Comparison of ENCODE assay signal across 17 mouse cellular contexts in the genomic region with DNA sequence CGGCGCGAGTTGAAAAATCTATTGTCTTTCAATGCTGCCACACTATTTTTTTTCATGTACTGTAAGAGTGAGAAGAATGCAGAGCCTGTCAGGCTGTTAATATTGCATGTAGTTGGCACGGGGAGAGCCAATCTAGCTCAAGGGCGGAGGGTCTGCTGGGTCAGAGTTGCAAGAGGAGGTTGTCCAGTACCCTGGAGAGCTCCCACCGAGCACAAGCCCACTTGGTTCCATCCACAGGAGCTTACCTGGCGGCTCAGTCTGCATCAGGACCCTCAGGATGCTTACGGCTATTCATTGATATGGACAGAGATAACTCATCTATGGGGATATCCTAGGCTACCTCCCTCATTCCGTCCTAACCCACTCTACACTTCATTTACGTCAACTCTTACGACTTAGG. TPM values are rescaled to one million over a fixed set of nuclear protein-coding genes. Genes with fewer than 3 reads are reported as not detected.
DNase-seq lines count a peak whose midpoint lies in the region; ATAC-seq and TF ChIP-seq lines count a peak whose summit lies in the region.
"Had no signal": no experiment of that assay in that cellular context is flagged by ENCODE, and none has a peak within 500 bp of the region (broad histone marks: within the 10 kb centered on the region; RNA-seq: fewer than 3 reads in every experiment).

No protein-coding gene starts in this region.

- H3K4me2 ChIP-seq in forebrain, embryonic 11.5 days (ENCODE audit: low read depth, low read length, severe bottlenecking) = no peak overlapping the region
- H3K4me2 ChIP-seq in forebrain, embryonic 15.5 days (replicated peaks) = no peak overlapping the region
- no peak overlapping the region for H3K4me2 ChIP-seq in lung, embryonic 14.5 days
- H3K4me2 ChIP-seq in embryonic facial prominence, embryonic 14.5 days (ENCODE audit: low read depth, low read length) = no peak overlapping the region
- H3K4me2 ChIP-seq: embryonic facial prominence, embryonic 13.5 days; hindbrain, embryonic 14.5 days; limb, embryonic 12.5 days; stomach, embryonic 15.5 days had no signal

- H3K27me3 ChIP-seq in forebrain, embryonic 11.5 days (ENCODE audit: control insufficient read depth, insufficient read depth, low read length) = no peaks in the 10 kb centered on the region
- no peaks in the 10 kb centered on the region for H3K27me3 ChIP-seq in forebrain, embryonic 15.5 days
- no peaks in the 10 kb centered on the region for H3K27me3 ChIP-seq in lung, embryonic 14.5 days (ENCODE audit: insufficient read depth, low read length)
- no peaks in the 10 kb centered on the region for H3K27me3 ChIP-seq in embryonic facial prominence, embryonic 14.5 days (replicated peaks; ENCODE audit: control insufficient read depth, insufficient read depth, low read length)
- H3K27me3 ChIP-seq: embryonic facial prominence, embryonic 13.5 days; stomach, embryonic 15.5 days had no signal

- peaks cover 1% of the 10 kb centered on the region; the same call in 1 of the 2 replicates for H3K4me1 ChIP-seq in forebrain, embryonic 11.5 days (replicated peaks; ENCODE audit: control insufficient read depth, insufficient read depth, low read length)
- H3K4me1 ChIP-seq in forebrain, embryonic 15.5 days = peaks cover 12% of the 10 kb centered on the region
- H3K4me1 ChIP-seq in lung, embryonic 14.5 days (ENCODE audit: insufficient read depth) = no peaks in the 10 kb centered on the region; the same call in 1 of the 2 replicates
- H3K4me1 ChIP-seq in ES-E14 (ENCODE audit: control insufficient read depth in 2 of 2, insufficient read depth in 2 of 2, low read length in 2 of 2, poor library complexity in 1 of 2) = peaks cover 0 to 3% of the 10 kb centered on the region in 2 experiments; a peak in 1 of 4 replicates
- H3K4me1 ChIP-seq in embryonic facial prominence, embryonic 14.5 days (ENCODE audit: control insufficient read depth, insufficient read depth, low read length) = 0 out of 2 replicates have a peak, but pooled peaks cover 6% of the 10 kb centered on the region

- no peak overlapping the region for H3K27ac ChIP-seq in forebrain, embryonic 11.5 days (ENCODE audit: low read depth, low read length)
- H3K27ac ChIP-seq in forebrain, embryonic 15.5 days (replicated peaks) = no peak overlapping the region
- no peak overlapping the region for H3K27ac ChIP-seq in lung, embryonic 14.5 days (ENCODE audit: low read depth)
- no peak overlapping the region for H3K27ac ChIP-seq in ES-E14 (ENCODE audit: insufficient read depth, low read depth, low read length, poor library complexity, severe bottlenecking)
- H3K27ac ChIP-seq in embryonic facial prominence, embryonic 14.5 days (replicated peaks; ENCODE audit: low read depth, low read length) = no peak overlapping the region
- H3K27ac ChIP-seq: embryonic facial prominence, embryonic 13.5 days; heart, embryonic 10.5 days; hindbrain, embryonic 14.5 days; limb, embryonic 12.5 days; macrophage; stomach, embryonic 15.5 days had no signal

- ATAC-seq in forebrain, embryonic 11.5 days (replicated peaks; ENCODE audit: low FRiP score) = no peak
- no peak for ATAC-seq in forebrain, embryonic 15.5 days (replicated peaks)
- ATAC-seq in lung, embryonic 14.5 days (ENCODE audit: insufficient read depth) = no peak
- ATAC-seq in embryonic facial prominence, embryonic 14.5 days (ENCODE audit: low read depth) = no peak
- ATAC-seq: Patski had no signal

- peak; percentile 65 for DNase-seq in forebrain, embryonic 11.5 days (ENCODE audit: low spot score)
- peak; percentile 81 for DNase-seq in lung, embryonic 14.5 days
- no peak for DNase-seq in lung, postnatal 36 days
- DNase-seq in ES-E14 (ENCODE audit: low read depth, low spot score) = peak; percentile 43
- DNase-seq in embryonic facial prominence, embryonic 14.5 days (ENCODE audit: low spot score) = peak; percentile 81
- no peak for DNase-seq in gastrocnemius, postnatal 4 days (ENCODE audit: low spot score in 2 of 2)
- no peak for DNase-seq in urinary bladder, postnatal 10 days (ENCODE audit: low spot score)
- DNase-seq: cerebellum, adult 18-20 months; right cerebral cortex, postnatal 14 days had no signal

- H3K36me3 ChIP-seq in forebrain, embryonic 11.5 days (ENCODE audit: control insufficient read depth, insufficient read depth, low read length) = no peaks in the 10 kb centered on the region
- H3K36me3 ChIP-seq in forebrain, embryonic 15.5 days = no peaks in the 10 kb centered on the region
- no peaks in the 10 kb centered on the region for H3K36me3 ChIP-seq in lung, embryonic 14.5 days (ENCODE audit: insufficient read depth)
- no peaks in the 10 kb centered on the region for H3K36me3 ChIP-seq in ES-E14 (ENCODE audit: control insufficient read depth, insufficient read depth, low read length, poor library complexity, severe bottlenecking)
- no peaks in the 10 kb centered on the region for H3K36me3 ChIP-seq in embryonic facial prominence, embryonic 14.5 days (ENCODE audit: control insufficient read depth, insufficient read depth, low read length)
- H3K36me3 ChIP-seq: embryonic facial prominence, embryonic 13.5 days; heart, embryonic 10.5 days; limb, embryonic 12.5 days; stomach, embryonic 15.5 days had no signal

- no peak overlapping the region for H3K4me3 ChIP-seq in forebrain, embryonic 11.5 days (ENCODE audit: low read depth, low read length)
- no peak overlapping the region for H3K4me3 ChIP-seq in forebrain, embryonic 15.5 days
- no peak overlapping the region for H3K4me3 ChIP-seq in lung, embryonic 14.5 days (ENCODE audit: low read depth, low read length)
- H3K4me3 ChIP-seq in ES-E14 (ENCODE audit: insufficient read depth in 1 of 2, low read depth in 1 of 2, low read length in 2 of 2, poor library complexity in 1 of 2, severe bottlenecking in 1 of 2) = no peak overlapping the region
- no peak overlapping the region for H3K4me3 ChIP-seq in embryonic facial prominence, embryonic 14.5 days (ENCODE audit: low read depth, low read length)
- H3K4me3 ChIP-seq: embryonic facial prominence, embryonic 13.5 days; heart, embryonic 10.5 days; limb, embryonic 12.5 days; stomach, embryonic 15.5 days had no signal

- no peak for TF ChIP-seq CTCF in lung, embryonic 14.5 days (IDR thresholded peaks at IDR 0.05; ENCODE audit: low read depth)

- no peak overlapping the region for H3K9ac ChIP-seq in forebrain, embryonic 11.5 days (ENCODE audit: low read length)
- no peak overlapping the region for H3K9ac ChIP-seq in forebrain, embryonic 15.5 days (replicated peaks)
- no peak overlapping the region for H3K9ac ChIP-seq in lung, embryonic 14.5 days
- no peak overlapping the region for H3K9ac ChIP-seq in ES-E14 (ENCODE audit: insufficient read depth, low read depth, low read length, poor library complexity, severe bottlenecking)
- H3K9ac ChIP-seq in embryonic facial prominence, embryonic 14.5 days (ENCODE audit: low read depth, low read length) = no peak overlapping the region
- H3K9ac ChIP-seq: embryonic facial prominence, embryonic 13.5 days; hindbrain, embryonic 14.5 days; limb, embryonic 12.5 days; stomach, embryonic 15.5 days had no signal

- H3K9me3 ChIP-seq in forebrain, embryonic 11.5 days (ENCODE audit: control insufficient read depth, low read length) = no peaks in the 10 kb centered on the region
- no peaks in the 10 kb centered on the region for H3K9me3 ChIP-seq in forebrain, embryonic 15.5 days
- no peaks in the 10 kb centered on the region for H3K9me3 ChIP-seq in lung, embryonic 14.5 days (ENCODE audit: low read depth, low read length)
- no peaks in the 10 kb centered on the region for H3K9me3 ChIP-seq in ES-E14 (ENCODE audit: control insufficient read depth, insufficient read depth, low read depth, low read length)
- no peaks in the 10 kb centered on the region for H3K9me3 ChIP-seq in embryonic facial prominence, embryonic 14.5 days (ENCODE audit: control insufficient read depth, low read length)
- H3K9me3 ChIP-seq: embryonic facial prominence, embryonic 13.5 days; heart, embryonic 10.5 days; limb, embryonic 12.5 days; stomach, embryonic 15.5 days had no signal

- in situ Hi-C loops in ES-E14 (cut with MboI; ENCODE audit: low sequenced_read_pairs in 2 of 2, unreplicated experiment in 2 of 2) = no loop called here

- WGBS in forebrain, embryonic 11.5 days = 57% methylated on average over 11 of the region's 11 CpGs
- WGBS in forebrain, embryonic 15.5 days = 44% methylated on average over 11 of the region's 11 CpGs
- 36% methylated on average over 11 of the region's 11 CpGs for WGBS in lung, embryonic 14.5 days
- 44% methylated on average over 11 of the region's 11 CpGs for WGBS in embryonic facial prominence, embryonic 14.5 days

TF ChIP-seq in ES-E14, 5 proteins besides CTCF, POLR2A, EP300 and RAD21:
- no peak for TF ChIP-seq ZC3H11A (IDR thresholded peaks at IDR 0.05; ENCODE audit: borderline replicate concordance, low read depth, low read length)
- no peak for TF ChIP-seq HCFC1 (IDR thresholded peaks at IDR 0.05; ENCODE audit: borderline replicate concordance, insufficient read depth, low read length)
- TF ChIP-seq ZNF384 (IDR thresholded peaks at IDR 0.05; ENCODE audit: low read depth, low read length) = no peak
- no peak for TF ChIP-seq CHD2 (IDR thresholded peaks at IDR 0.05; ENCODE audit: low read depth, low read length)
- TF ChIP-seq MAFK (IDR thresholded peaks at IDR 0.05; ENCODE audit: insufficient read depth, low read depth, low read length) = no peak

RNA-seq across cellular contexts. Expression of a gene that starts 24.0 kb away (rescaled TPM):
- polyA plus RNA-seq in forebrain, embryonic 11.5 days (2014; fragmentation: Nextera tagmentation; extraction: Ambion mirVana) = 0.12 and 0.20 TPM in 2 replicates
- 0.11 and 0.18 TPM in 2 replicates for polyA plus RNA-seq in forebrain, embryonic 15.5 days (2015; fragmentation: Nextera tagmentation; extraction: Ambion mirVana)
- polyA plus RNA-seq in lung, embryonic 14.5 days (2014; fragmentation: Nextera tagmentation; extraction: Ambion mirVana) = 0.50 and 0.64 TPM in 2 replicates
- total RNA-seq in ES-E14 (2012; rRNA removed) = 3.8 and 4.5 TPM in 2 replicates
- 3.1 and 4.1 TPM in 2 replicates for polyA plus RNA-seq in embryonic facial prominence, embryonic 14.5 days (2014; fragmentation: Nextera tagmentation; extraction: Ambion mirVana)
- 1 to 10 TPM; 1.5 to 2.4 TPM for total RNA-seq in gastrocnemius, postnatal 4 days (2021)
- polyA plus RNA-seq: macrophage had no signal

Comparison
In these comparisons a context has a peak if more than half of its experiments do, and no peak if none do; other contexts are left out.
1. DNase-seq: peak in forebrain, embryonic 11.5 days (single experiment), lung, embryonic 14.5 days (single experiment), ES-E14 (single experiment) and embryonic facial prominence, embryonic 14.5 days (single experiment); none in lung, postnatal 36 days (single experiment), gastrocnemius, postnatal 4 days (0 of 2) and urinary bladder, postnatal 10 days (single experiment).